Mouse (Mus musculus) hindbrain, embryonic 10.5 days (tissue): Measurements from ENCODE around the gene Hspbap1. TPM values are rescaled to one million over a fixed set of nuclear protein-coding genes. Genes with fewer than 3 reads are reported as not detected.

ENCODE experiments used
- DNase-seq: peaks from one replicate; pipeline ENCODE4 v3.0.0-alpha.2; 2017; ENCODE audit warnings: low spot score
- H3K27ac ChIP-seq: fragments of 300-500 bp; sonication (generic); 2 replicates; pipeline ENCODE4 v1.5.1; 2016; ENCODE audit warnings: mild to moderate bottlenecking, moderate library complexity
- H3K27me3 ChIP-seq: fragments of 300-500 bp; sonication (generic); 2 replicates; pipeline ENCODE4 v1.6.1; 2016; ENCODE audit warnings: mild to moderate bottlenecking; ENCODE audit not compliant: poor library complexity, insufficient read depth, severe bottlenecking
- H3K36me3 ChIP-seq: fragments of 300-500 bp; sonication (generic); 2 replicates; pipeline ENCODE4 v1.6.1; 2016; ENCODE audit warnings: mild to moderate bottlenecking, moderate library complexity
- H3K4me1 ChIP-seq: fragments of 300-500 bp; sonication (generic); replicated peaks from 2 replicates; pipeline ENCODE4 v1.6.1; 2016; ENCODE audit warnings: mild to moderate bottlenecking
- H3K4me3 ChIP-seq: fragments of 300-500 bp; sonication (generic); 2 replicates; pipeline ENCODE4 v1.5.1; 2016; ENCODE audit warnings: mild to moderate bottlenecking, moderate library complexity
- H3K9me3 ChIP-seq: fragments of 300-500 bp; sonication (generic); 2 replicates; pipeline ENCODE4 v1.6.1; 2016; ENCODE audit warnings: mild to moderate bottlenecking, moderate library complexity
- WGBS: fragments of 180-500 bp; shearing (Covaris S2); methylation state at CpG from one replicate; pipeline ENCODE4 v1.1.7; 2016; 5-methylcytosine and 5-hydroxymethylcytosine counted together
- polyA plus RNA-seq: library from polyadenylated mRNA; unstranded; fragments of >200 nt; fragmentation: Nextera tagmentation; extraction: Ambion mirVana; gene quantifications from 2 replicates; pipeline ENCODE4 v1.2.1, GENCODE M21; 2016

Hspbap1 gene
- polyA plus RNA-seq, 1 experiment from 2014 or later: 24.1 TPM

DNA sequence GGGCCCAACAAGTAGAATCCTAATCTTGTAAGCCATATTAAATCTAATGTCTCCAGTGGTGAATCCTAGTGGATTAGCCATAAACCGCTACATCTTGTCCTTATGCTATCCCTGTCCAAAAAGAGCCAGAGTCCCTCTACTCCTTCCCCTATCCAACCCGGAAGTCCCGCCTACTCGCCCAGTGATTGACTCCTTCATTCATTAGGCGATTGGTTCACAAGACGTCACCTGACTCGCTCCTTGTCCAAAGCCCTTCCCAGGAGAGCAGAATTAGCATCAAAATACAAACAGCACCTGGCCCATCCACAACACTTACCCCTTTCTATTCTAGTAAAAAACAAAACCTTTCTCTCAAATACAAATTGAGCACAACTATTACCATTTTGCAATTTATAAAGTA is 59.8 kb downstream of the Hspbap1 start:
- no peaks in the 10 kb centered on the region for H3K9me3 ChIP-seq
- no peak overlapping the region for H3K4me3 ChIP-seq
- no peaks in the 10 kb centered on the region for H3K4me1 ChIP-seq
- no peaks in the 10 kb centered on the region for H3K27me3 ChIP-seq
- no peak overlapping the region for H3K27ac ChIP-seq
- WGBS: 23% methylated on average over 7 of the region's 7 CpGs
- peaks cover 30% of the 10 kb centered on the region for H3K36me3 ChIP-seq
- DNase-seq: peak; percentile 13

DNA sequence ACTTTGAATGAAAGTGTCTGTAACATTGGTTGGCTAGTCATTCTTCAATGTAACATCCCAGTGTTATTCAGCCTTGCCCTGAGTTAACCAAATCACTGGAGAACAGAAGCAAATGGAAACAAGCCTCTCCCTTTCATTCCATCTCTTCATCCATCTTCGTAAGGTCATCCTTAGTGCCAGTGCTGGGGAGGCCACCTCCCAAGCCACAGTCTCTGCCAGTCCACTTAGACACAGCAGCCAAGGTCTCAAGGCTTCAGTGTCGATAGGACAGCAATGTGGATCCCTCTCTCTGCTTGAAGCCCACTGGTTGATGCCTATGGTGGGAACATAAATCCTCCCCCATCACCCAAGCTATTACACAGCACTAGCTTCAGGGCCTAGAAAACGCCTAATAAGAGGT is 62.8 kb downstream of the Hspbap1 start:
- WGBS: 85% methylated on average over 3 of the region's 3 CpGs
- H3K27ac ChIP-seq: no peak overlapping the region

DNA sequence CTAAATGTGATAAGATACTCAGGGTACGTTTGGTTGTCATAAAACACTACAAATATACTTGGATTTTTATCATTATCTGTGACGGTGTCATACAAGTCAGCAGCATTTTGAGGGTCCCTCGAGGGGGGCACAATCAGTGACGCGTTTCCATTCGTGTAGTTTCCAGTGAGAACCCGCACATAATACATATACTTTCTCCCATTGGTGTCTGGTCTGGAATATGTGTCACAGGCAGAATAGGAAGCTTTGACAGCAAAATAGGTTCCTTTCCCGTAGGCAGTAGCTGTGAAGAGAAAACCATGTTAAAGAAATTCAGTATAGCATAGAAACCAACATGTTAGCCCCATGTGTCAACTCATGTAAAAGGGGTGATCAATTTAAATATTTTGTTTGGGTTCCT is 64.5 kb downstream of the Hspbap1 start:
- H3K27me3 ChIP-seq: no peaks in the 10 kb centered on the region
- H3K9me3 ChIP-seq: peaks cover 4% of the 10 kb centered on the region; the same call in 1 of the 2 replicates
- 92% methylated on average over 8 of the region's 8 CpGs for WGBS
- no peaks in the 10 kb centered on the region for H3K36me3 ChIP-seq
- no peaks in the 10 kb centered on the region for H3K4me1 ChIP-seq
- no peak for DNase-seq
- no peak overlapping the region for H3K27ac ChIP-seq
- H3K4me3 ChIP-seq: no peak overlapping the region

More for the DNA sequence above, 62.8 kb downstream of the Hspbap1 start:
- no peak for DNase-seq
- Histone ChIP-seq H3K4me1 (no peaks in the 10 kb centered on the region), H3K27me3 (no peaks in the 10 kb centered on the region), H3K36me3 (peaks cover 2% of the 10 kb centered on the region), H3K9me3 (peaks cover 4% of the 10 kb centered on the region; the same call in 1 of the 2 replicates), H3K4me3 (no peak overlapping the region)

DNA sequence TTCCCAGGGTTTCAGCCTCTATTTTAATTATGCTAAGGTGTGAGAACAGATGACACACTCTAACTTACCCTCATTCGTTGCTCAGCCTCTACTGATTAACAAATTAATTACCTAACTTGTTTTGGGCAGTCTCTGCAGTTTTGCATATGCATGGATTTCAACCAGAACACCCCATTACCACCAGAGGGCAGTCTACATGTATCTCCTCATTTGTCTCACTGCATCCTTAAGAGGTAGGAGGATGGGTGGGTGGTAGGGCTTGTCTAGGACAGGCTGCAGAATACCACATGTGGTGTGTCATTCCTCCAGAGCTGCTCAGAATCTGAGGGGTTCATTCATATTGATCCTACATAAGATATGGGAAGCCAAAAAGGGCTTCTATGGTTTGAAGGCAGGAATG is 69.5 kb downstream of the Hspbap1 start:
- Histone ChIP-seq H3K27ac (no peak overlapping the region), H3K9me3 (peaks cover 4% of the 10 kb centered on the region; the same call in 1 of the 2 replicates), H3K4me1 (no peaks in the 10 kb centered on the region), H3K4me3 (no peak overlapping the region), H3K36me3 (no peaks in the 10 kb centered on the region), H3K27me3 (no peaks in the 10 kb centered on the region)
- 26% methylated on average over 1 of the region's 1 CpGs for WGBS
- no peak for DNase-seq

DNA sequence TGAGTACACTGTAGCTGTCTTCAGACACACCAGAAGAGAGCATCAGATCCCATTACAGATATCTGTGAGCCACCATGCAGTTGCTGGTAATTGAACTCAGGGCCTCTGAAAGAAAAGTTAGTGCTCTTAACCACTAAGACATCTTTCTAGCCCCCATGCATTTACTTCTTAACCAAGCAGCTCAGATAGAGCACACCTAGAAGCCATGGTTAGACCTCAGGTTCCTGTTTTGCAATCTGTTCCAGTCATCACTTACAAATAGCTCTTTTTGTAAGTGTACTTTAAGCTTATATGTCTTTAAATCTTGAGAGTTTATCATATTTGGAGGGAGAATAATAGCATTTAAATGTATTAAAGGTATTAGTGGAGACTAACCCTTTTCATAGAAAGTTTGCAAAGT is 77.0 kb downstream of the Hspbap1 start:
- no peak for DNase-seq
- Histone ChIP-seq H3K4me3 (no peak overlapping the region), H3K27ac (no peak overlapping the region), H3K27me3 (no peaks in the 10 kb centered on the region), H3K4me1 (no peaks in the 10 kb centered on the region), H3K9me3 (no peaks in the 10 kb centered on the region), H3K36me3 (no peaks in the 10 kb centered on the region)

DNA sequence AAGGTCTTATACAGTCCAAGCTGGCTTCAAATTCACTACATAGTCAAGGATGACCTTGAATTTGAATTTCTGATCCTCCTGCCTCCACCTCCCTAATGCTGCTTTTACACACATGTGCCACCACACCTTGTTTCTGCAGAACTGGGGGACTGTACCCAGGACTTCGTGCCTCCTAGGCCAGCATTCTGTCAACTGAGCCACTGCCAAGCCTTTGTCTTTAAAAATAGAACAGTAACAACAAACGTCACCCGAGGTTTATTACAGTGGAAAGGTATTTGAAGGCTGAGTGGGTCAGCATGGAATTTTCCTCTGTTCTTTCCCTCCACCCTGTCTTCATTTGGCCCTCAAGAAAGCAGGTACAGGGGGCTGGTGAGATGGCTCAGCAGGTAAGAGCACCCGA is 85.7 kb downstream of the Hspbap1 start:
- DNase-seq: no peak
- H3K4me1 ChIP-seq: no peaks in the 10 kb centered on the region
- no peaks in the 10 kb centered on the region for H3K9me3 ChIP-seq
- no peaks in the 10 kb centered on the region for H3K36me3 ChIP-seq
- 86% methylated on average over 4 of the region's 4 CpGs for WGBS
- no peak overlapping the region for H3K4me3 ChIP-seq
- H3K27me3 ChIP-seq: no peaks in the 10 kb centered on the region
- H3K27ac ChIP-seq: no peak overlapping the region

DNA sequence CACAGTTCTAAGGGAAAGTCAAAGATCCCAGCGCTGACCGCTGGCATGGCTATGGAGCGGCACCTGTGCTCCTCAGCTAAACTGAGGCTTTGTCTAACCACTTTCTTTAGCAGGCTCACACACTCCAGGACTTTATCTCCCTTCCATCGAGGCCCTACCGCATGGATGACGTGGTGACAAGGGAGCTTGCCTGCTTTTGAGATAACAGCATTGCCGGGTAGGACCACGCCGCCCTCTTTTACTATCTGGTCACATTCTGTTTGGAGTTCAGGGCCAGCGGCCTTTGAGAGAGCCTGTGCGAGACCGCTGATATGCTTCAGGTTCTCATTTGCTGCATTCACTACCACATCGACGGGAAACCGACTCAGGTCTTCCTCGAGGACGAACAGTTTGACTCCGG is 86.6 kb downstream of the Hspbap1 start:
- no peaks in the 10 kb centered on the region for H3K4me1 ChIP-seq
- H3K4me3 ChIP-seq: no peak overlapping the region
- 0 out of 2 replicates have a peak, but pooled peaks cover 3% of the 10 kb centered on the region for H3K9me3 ChIP-seq
- no peak for DNase-seq
- no peak overlapping the region for H3K27ac ChIP-seq
- H3K36me3 ChIP-seq: no peaks in the 10 kb centered on the region
- 93% methylated on average over 18 of the region's 18 CpGs for WGBS
- H3K27me3 ChIP-seq: no peaks in the 10 kb centered on the region

DNA sequence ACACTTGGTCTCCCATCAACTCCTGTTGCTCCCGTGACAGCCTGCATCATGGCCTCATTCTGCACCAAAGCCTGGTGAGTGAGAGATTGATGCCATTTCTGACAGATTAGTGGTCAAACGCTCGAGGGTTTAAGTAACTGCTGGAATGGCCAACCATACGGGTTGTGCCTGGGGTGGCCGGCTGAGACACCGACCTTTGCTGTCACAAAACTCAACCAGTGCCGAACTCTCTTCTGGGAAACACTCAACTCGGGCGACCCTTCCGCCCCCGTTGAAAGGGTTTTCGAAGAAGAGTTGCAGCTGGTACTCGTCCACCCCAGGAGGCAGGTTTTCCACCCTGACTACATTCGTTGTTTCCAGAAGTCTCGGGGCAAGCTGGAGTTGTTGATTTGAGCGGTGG is 90.1 kb downstream of the Hspbap1 start:
- H3K4me3 ChIP-seq: no peak overlapping the region
- H3K4me1 ChIP-seq: no peaks in the 10 kb centered on the region
- H3K36me3 ChIP-seq: no peaks in the 10 kb centered on the region
- WGBS: 81% methylated on average over 16 of the region's 16 CpGs
- H3K27ac ChIP-seq: no peak overlapping the region
- H3K9me3 ChIP-seq: 0 out of 2 replicates have a peak, but pooled peaks cover 6% of the 10 kb centered on the region
- no peaks in the 10 kb centered on the region for H3K27me3 ChIP-seq
- DNase-seq: no peak

DNA sequence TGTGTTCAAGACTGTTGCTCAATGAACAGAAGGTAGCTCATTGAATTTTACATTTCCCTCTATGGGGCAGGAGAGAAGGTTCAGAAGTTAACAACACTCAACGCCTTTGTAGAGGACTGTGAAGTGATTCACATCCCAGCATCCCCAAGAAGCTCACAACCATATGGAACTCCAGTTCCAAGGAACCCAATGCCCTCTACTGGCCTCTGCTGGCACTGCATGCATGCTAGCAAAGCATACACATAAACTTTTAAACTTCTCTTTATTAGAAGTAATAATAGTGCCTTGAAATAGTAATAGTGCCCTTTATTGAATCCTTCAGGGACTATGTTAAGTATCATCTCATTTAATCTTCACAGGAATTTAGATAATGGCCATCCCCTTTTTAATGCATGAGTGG is 91.9 kb downstream of the Hspbap1 start:
- Histone ChIP-seq H3K27me3 (no peaks in the 10 kb centered on the region), H3K4me1 (no peaks in the 10 kb centered on the region), H3K36me3 (no peaks in the 10 kb centered on the region), H3K9me3 (0 out of 2 replicates have a peak, but pooled peaks cover 6% of the 10 kb centered on the region), H3K27ac (no peak overlapping the region), H3K4me3 (no peak overlapping the region)
- no peak for DNase-seq
- WGBS: 82% methylated on average over 1 of the region's 1 CpGs

DNA sequence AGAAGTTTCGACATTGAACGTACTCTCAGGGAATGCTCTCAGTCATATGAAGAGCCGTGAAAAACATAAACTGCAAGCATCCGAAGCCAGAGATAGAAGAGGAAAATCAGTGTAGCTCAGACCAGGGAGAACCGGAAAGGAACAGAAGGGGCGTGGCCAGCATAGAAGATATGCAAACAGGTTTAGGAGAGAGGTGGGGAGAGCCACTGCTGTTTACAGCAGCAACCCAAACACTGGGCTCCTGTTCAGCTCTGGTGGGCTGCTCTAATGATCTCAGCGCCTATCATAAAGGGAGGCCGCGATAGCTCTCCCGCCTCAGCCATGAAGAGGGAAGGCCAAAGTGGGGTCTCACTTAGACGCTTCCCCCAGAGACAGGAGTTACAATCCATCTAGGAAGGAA is 97.6 kb downstream of the Hspbap1 start:
- DNase-seq: no peak
- Histone ChIP-seq H3K36me3 (no peaks in the 10 kb centered on the region), H3K4me1 (peaks cover 20% of the 10 kb centered on the region), H3K27me3 (peaks cover 43% of the 10 kb centered on the region), H3K4me3 (no peak overlapping the region), H3K27ac (no peak overlapping the region), H3K9me3 (no peaks in the 10 kb centered on the region)
- 79% methylated on average over 11 of the region's 11 CpGs for WGBS

DNA sequence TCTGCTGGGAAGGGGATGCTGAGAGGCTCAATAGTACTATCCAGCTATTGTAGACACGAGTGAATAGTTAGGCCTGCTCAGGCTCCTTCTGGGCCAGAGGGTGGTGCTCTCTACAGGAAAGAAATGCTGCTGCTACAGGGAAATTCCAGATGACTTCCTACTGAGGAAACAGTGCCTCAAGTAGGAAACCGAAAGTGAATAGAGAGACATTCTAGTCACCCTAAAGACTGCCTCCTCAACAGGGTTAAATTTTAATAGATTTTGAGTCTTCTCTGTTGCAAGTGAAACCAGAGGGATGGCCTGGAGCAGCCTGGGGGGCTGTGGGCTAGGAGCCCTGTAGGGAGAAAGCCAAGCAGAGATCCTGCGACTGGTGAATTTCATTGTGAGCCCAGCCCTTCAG is 99.0 kb downstream of the Hspbap1 start:
- H3K27me3 ChIP-seq: peaks cover 50% of the 10 kb centered on the region
- DNase-seq: no peak
- WGBS: 32% methylated on average over 3 of the region's 3 CpGs
- H3K36me3 ChIP-seq: no peaks in the 10 kb centered on the region
- H3K4me3 ChIP-seq: no peak overlapping the region
- H3K27ac ChIP-seq: no peak overlapping the region
- H3K4me1 ChIP-seq: peaks cover 20% of the 10 kb centered on the region
- H3K9me3 ChIP-seq: no peaks in the 10 kb centered on the region

DNA sequence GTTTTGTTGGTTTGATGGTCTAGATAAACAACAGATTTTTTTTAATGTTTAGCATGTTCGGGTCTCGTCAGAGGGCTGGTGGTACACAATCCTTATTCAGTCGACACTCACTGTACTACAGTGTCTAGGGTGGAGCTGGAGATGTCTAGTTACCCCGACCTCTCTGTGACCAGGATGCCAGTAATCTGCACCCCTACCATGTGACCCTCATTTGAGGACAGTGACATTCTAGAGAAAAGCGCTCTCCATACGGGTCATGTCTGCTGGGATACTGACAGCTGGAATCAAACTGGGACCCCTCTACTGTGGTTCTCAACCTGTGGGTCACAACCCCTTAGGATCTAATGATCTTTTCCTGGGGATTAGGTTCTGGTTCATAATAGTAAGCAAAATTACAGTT is 99.5 kb downstream of the Hspbap1 start:
- Histone ChIP-seq H3K9me3 (no peaks in the 10 kb centered on the region), H3K36me3 (no peaks in the 10 kb centered on the region), H3K4me3 (no peak overlapping the region), H3K27ac (no peak overlapping the region), H3K4me1 (peaks cover 20% of the 10 kb centered on the region), H3K27me3 (peaks cover 50% of the 10 kb centered on the region)
- WGBS: 69% methylated on average over 6 of the region's 6 CpGs
- no peak for DNase-seq

DNA sequence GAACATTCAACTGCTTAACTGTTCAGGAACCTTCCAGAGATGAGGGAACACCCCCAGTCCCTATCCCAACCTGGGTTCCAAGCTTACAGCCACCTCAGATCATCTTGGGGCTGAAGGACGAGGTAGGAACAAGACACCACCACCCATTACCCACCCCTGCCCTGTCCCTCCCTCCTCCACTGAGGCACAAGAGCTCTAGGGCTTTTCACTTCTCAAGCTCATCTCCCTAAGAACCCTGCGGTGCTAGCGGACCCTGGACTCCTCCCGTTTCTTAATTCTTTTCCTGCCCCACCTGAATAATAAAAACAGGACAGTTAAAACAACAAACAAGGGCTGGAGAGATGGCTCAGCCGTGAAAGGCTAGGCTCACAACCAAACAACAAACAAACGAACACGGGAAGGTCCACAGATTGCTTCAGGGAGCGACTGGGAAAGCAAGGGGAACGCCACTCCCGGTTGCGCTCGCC is 100.4 kb downstream of the Hspbap1 start:
- peaks cover 50% of the 10 kb centered on the region for H3K27me3 ChIP-seq
- WGBS: 1% methylated on average over 12 of the region's 12 CpGs

More for the DNA sequence above, 100.4 kb downstream of the Hspbap1 start:
- peak; percentile 28 for DNase-seq
- Histone ChIP-seq H3K9me3 (no peaks in the 10 kb centered on the region), H3K4me3 (peak overlapping the region; percentile 74), H3K27ac (peak overlapping the region; percentile 80), H3K4me1 (peaks cover 20% of the 10 kb centered on the region), H3K36me3 (no peaks in the 10 kb centered on the region)
